Mouse (Mus musculus) spleen, adult 2 months (tissue): Measurements from ENCODE around the gene Gm1527. TPM values are rescaled to one million over a fixed set of nuclear protein-coding genes. Genes with fewer than 3 reads are reported as not detected.
A peak's percentile ranks its signal among the peaks of the same experiment; 100 is the strongest.

Source experiments
- DNase-seq, 2 experiments: peaks; one replicate each; pipeline versions ENCODE4 v3.0.0 to v3.0.0-alpha.2; 2012 to 2021; ENCODE audit warnings: low spot score in 2 of 2, low read depth in 1 of 2
- H3K27ac ChIP-seq: fragments of 200-500 bp; 2 replicates; pipeline ENCODE4 v1.5.1; 2012; ENCODE audit warnings: low read length, inconsistent platforms; ENCODE audit not compliant: insufficient read depth
- H3K27me3 ChIP-seq: fragments of 200-500 bp; 2 replicates; pipeline ENCODE4 v1.6.1; 2012; ENCODE audit warnings: mild to moderate bottlenecking, moderate library complexity, low read length, inconsistent platforms; ENCODE audit not compliant: control insufficient read depth, insufficient read depth
- H3K36me3 ChIP-seq: fragments of 200-500 bp; 2 replicates; pipeline ENCODE4 v1.6.1; 2012; ENCODE audit warnings: mild to moderate bottlenecking, low read length, inconsistent platforms; ENCODE audit not compliant: control insufficient read depth, insufficient read depth
- H3K4me1 ChIP-seq: fragments of 200-500 bp; 2 replicates; pipeline ENCODE4 v1.6.1; 2011; ENCODE audit warnings: inconsistent platforms; ENCODE audit not compliant: control insufficient read depth, insufficient read depth, insufficient read length
- H3K4me3 ChIP-seq: fragments of 200-500 bp; 2 replicates; pipeline ENCODE4 v1.5.1; 2011; ENCODE audit warnings: mild to moderate bottlenecking, inconsistent platforms; ENCODE audit not compliant: insufficient read depth, insufficient read length; ENCODE audit errors: extremely low read depth
- CTCF ChIP-seq: fragments of 200-500 bp; IDR thresholded peaks from 2 replicates; pipeline ENCODE4 v1.5.1; 2011; ENCODE audit warnings: mild to moderate bottlenecking, inconsistent platforms; ENCODE audit not compliant: insufficient read depth, insufficient read length, insufficient replicate concordance; ENCODE audit errors: extremely low read depth
- POLR2A ChIP-seq: fragments of 200-500 bp; IDR thresholded peaks from 2 replicates; pipeline ENCODE4 v1.6.1; 2011; ENCODE audit warnings: low read depth, low read length, inconsistent platforms
- WGBS: fragments of 180-500 bp; shearing (Covaris S2); methylation state at CpG from one replicate; pipeline ENCODE4 v1.1.7; 2018; 5-methylcytosine and 5-hydroxymethylcytosine counted together
- polyA plus RNA-seq: library from polyadenylated mRNA; depleted of rRNA; stranded (reverse); fragments of >200 nt; gene quantifications from 2 replicates; pipeline ENCODE4 v1.2.3, GENCODE M21; 2012; rRNA removed

The Gm1527 gene
- polyA plus RNA-seq, 1 experiment: not detected

DNA sequence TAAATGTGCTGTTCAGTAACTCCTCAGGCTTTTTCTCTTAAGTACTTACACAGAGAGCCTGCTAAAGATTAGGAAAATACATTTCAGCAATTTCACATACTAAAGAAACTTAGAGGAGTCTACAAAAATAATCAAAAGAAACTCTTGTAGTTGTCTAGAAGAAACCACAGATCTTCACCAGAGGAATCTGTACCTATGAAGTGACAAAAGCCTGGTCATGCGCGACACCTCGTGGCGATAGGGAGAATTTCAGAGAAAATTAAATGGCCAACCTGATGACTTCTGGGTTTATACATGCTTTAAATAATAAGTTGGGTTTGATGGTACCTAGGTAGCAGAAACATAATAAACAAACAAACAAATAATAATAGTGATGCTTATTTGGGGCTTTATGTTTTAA lies 76.4 kb downstream of the Gm1527 start:
- H3K4me1 ChIP-seq: no peaks in the 10 kb centered on the region
- no peak overlapping the region for H3K4me3 ChIP-seq
- no peaks in the 10 kb centered on the region for H3K36me3 ChIP-seq
- under 1% methylated on average over 4 of the region's 4 CpGs for WGBS
- no peak overlapping the region for H3K27ac ChIP-seq
- H3K27me3 ChIP-seq: no peaks in the 10 kb centered on the region
- peak; percentile 33; the same call in 1 of the 2 replicates for TF ChIP-seq CTCF
- TF ChIP-seq POLR2A: no peak
- DNase-seq: peak; percentile 1 to 6

Other genes with a start within 250 kb of the Gm1527 start
- 0.11 TPM in 1 of 2 replicates, not detected in the other for gene Slc2a2, start 194.7 kb upstream of the Gm1527 start, polyA plus RNA-seq
- gene Eif5a2, start 111.3 kb upstream of the Gm1527 start, polyA plus RNA-seq: 0.69 and 0.88 TPM in 2 replicates
- 4.4 and 5.6 TPM in 2 replicates for gene Rpl22l1, start 87.2 kb upstream of the Gm1527 start, polyA plus RNA-seq
- 0.07 TPM in 1 of 2 replicates, not detected in the other for gene Egfem1, start 189.4 kb downstream of the Gm1527 start, polyA plus RNA-seq